Mouse (Mus musculus) forebrain, embryonic 15.5 days (tissue): Measurements from ENCODE around the gene Relb. TPM values are rescaled to one million over a fixed set of nuclear protein-coding genes. Genes with fewer than 3 reads are reported as not detected.

ENCODE experiments used
- ATAC-seq: fragments of 200-750 bp; cut with Nextera tagmentation; replicated peaks from 2 replicates; pipeline ENCODE4 v1.8.0; 2017; ENCODE audit warnings: mild to moderate bottlenecking, moderate TSS enrichment, moderate library complexity
- H3K27ac ChIP-seq: fragments of 300-500 bp; sonication (generic); replicated peaks from 2 replicates; pipeline ENCODE4 v1.5.1; 2015; ENCODE audit warnings: mild to moderate bottlenecking, inconsistent platforms
- H3K27me3 ChIP-seq: fragments of 300-500 bp; sonication (generic); 2 replicates; pipeline ENCODE4 v1.6.1; 2015; ENCODE audit warnings: inconsistent platforms
- H3K36me3 ChIP-seq: fragments of 300-500 bp; sonication (generic); 2 replicates; pipeline ENCODE4 v1.6.1; 2015; ENCODE audit warnings: mild to moderate bottlenecking, inconsistent platforms
- H3K4me1 ChIP-seq: fragments of 300-500 bp; sonication (generic); 2 replicates; pipeline ENCODE4 v1.6.1; 2015; ENCODE audit warnings: inconsistent platforms
- H3K4me2 ChIP-seq: fragments of 300-500 bp; sonication (generic); replicated peaks from 2 replicates; pipeline ENCODE4 v1.6.1; 2015; ENCODE audit warnings: mild to moderate bottlenecking, inconsistent platforms
- H3K4me3 ChIP-seq: fragments of 300-500 bp; sonication (generic); 2 replicates; pipeline ENCODE4 v1.5.1; 2015; ENCODE audit warnings: mild to moderate bottlenecking, inconsistent platforms
- H3K9ac ChIP-seq: fragments of 300-500 bp; sonication (generic); replicated peaks from 2 replicates; pipeline ENCODE4 v1.6.1; 2015; ENCODE audit warnings: mild to moderate bottlenecking, inconsistent platforms
- H3K9me3 ChIP-seq: fragments of 300-500 bp; sonication (generic); 2 replicates; pipeline ENCODE4 v1.6.1; 2016; ENCODE audit warnings: inconsistent platforms
- WGBS: fragments of 180-500 bp; shearing (Covaris S2); methylation state at CpG from one replicate; pipeline ENCODE4 v1.1.7; 2015; ENCODE audit warnings: mixed read lengths; 5-methylcytosine and 5-hydroxymethylcytosine counted together
- polyA plus RNA-seq: library from polyadenylated mRNA; unstranded; fragments of >200 nt; fragmentation: Nextera tagmentation; extraction: Ambion mirVana; gene quantifications from 2 replicates; pipeline ENCODE4 v1.2.1, GENCODE M21; 2015

Gene Relb
- polyA plus RNA-seq, 1 experiment from 2014 or later, result 2.6 TPM

DNA sequence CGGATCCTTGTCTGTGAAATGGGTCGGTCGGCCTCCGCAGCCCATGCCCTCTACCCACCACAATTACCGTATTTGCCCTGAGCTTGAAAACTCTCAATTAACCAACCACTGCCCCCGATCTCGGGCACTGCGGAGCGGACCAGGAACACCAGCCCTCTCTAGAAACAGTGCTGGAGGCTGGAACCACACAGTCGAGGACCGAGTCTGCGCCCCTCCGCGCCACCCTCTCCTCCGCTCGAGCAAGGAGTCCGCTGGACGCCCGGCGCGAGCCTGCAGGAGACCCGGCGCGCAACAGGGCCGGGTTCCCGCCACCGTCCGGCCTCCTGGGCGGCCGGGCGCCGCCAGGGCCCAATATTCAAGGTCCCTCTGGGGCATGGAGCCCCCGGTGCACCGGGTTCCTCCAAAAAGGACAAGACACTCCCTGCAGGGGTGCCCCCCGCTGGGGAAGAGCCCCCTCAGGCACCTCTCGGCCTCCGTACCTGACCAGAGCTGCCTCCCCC lies 35.3 kb upstream of the Relb start:
- Histone ChIP-seq H3K4me2 (peak overlapping the region; percentile 84), H3K4me1 (peaks cover 30% of the 10 kb centered on the region), H3K9me3 (no peaks in the 10 kb centered on the region), H3K27ac (peak overlapping the region; percentile 95), H3K4me3 (peak overlapping the region; percentile 97), H3K9ac (peak overlapping the region; percentile 97), H3K36me3 (peaks cover 5% of the 10 kb centered on the region; the same call in 1 of the 2 replicates), H3K27me3 (no peaks in the 10 kb centered on the region)
- under 1% methylated on average over 36 of the region's 37 CpGs for WGBS
- peak; percentile 71 for ATAC-seq

DNA sequence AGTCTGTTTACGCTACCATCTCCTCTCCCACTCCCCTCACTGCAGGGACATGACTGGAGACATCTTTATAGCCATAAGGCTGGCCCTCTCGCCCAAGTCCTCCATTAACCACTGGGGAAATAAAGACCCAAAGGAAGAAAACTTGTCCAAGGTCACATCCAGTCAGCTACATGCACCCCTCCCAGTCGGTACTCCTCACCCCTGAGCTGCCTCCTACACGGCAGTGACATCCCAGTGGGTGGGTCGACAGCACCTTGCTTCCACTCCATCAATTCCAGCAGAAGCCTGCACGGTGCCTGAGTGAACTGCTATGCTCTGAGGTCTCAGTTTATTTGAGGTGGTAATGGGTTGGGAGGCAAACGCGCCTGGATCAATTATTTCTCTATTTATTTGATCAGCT lies 34.7 kb upstream of the Relb start:
- peak overlapping the region; percentile 97 for H3K4me3 ChIP-seq
- H3K36me3 ChIP-seq, result peaks cover 6% of the 10 kb centered on the region; the same call in 1 of the 2 replicates
- H3K27me3 ChIP-seq, result no peaks in the 10 kb centered on the region
- H3K4me2 ChIP-seq, result peak overlapping the region; percentile 84
- ATAC-seq, result no peak
- peak overlapping the region; percentile 97 for H3K9ac ChIP-seq
- no peak overlapping the region for H3K27ac ChIP-seq
- no peaks in the 10 kb centered on the region for H3K9me3 ChIP-seq
- WGBS, result 25% methylated on average over 8 of the region's 8 CpGs
- H3K4me1 ChIP-seq, result peaks cover 26% of the 10 kb centered on the region

- Histone ChIP-seq H3K36me3 (peaks cover 70% of the 10 kb centered on the region), H3K4me2 (no peak overlapping the region), H3K9ac (no peak overlapping the region), H3K9me3 (no peaks in the 10 kb centered on the region), H3K4me1 (no peaks in the 10 kb centered on the region), H3K27ac (no peak overlapping the region), H3K27me3 (no peaks in the 10 kb centered on the region), H3K4me3 (no peak overlapping the region)
- WGBS, result 97% methylated on average over 2 of the region's 2 CpGs
- ATAC-seq, result no peak
Observed at GRCm38 (mm10) chr7:19652614-19653013, 23.4 kb upstream of the Relb start.

GRCm38 (mm10) chr7:19651063-19651786 lies 22.0 kb upstream of the Relb start:
- H3K27me3 ChIP-seq, result no peaks in the 10 kb centered on the region
- peaks cover 77% of the 10 kb centered on the region for H3K36me3 ChIP-seq
- H3K4me2 ChIP-seq, result no peak overlapping the region
- no peaks in the 10 kb centered on the region for H3K9me3 ChIP-seq
- WGBS, result 90% methylated on average over 6 of the region's 6 CpGs
- ATAC-seq, result no peak
- no peak overlapping the region for H3K27ac ChIP-seq
- no peak overlapping the region for H3K9ac ChIP-seq
- H3K4me3 ChIP-seq, result no peak overlapping the region
- no peaks in the 10 kb centered on the region for H3K4me1 ChIP-seq

DNA sequence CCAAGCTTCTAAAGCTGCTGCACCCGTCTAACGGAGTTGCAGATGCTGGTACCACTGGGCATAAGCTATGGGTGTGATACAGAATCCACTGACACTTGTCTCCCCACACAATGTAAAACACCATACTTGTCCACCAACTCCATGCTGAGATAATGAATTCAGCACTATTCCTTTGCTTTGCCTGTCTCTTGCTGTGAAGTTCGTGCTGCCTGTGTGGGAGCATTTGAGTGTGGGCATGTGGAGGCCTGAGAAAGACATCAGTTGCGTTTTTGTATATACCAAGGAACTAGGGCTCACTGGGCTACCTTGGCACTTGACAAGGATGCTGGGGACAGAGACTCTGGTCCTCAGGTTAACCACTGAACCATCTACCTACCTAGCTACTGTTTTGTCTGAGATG lies 12.0 kb upstream of the Relb start:
- H3K36me3 ChIP-seq, result peaks cover 94% of the 10 kb centered on the region
- H3K9ac ChIP-seq, result no peak overlapping the region
- H3K4me1 ChIP-seq, result no peaks in the 10 kb centered on the region
- no peaks in the 10 kb centered on the region for H3K9me3 ChIP-seq
- no peak overlapping the region for H3K27ac ChIP-seq
- H3K4me2 ChIP-seq, result no peak overlapping the region
- H3K27me3 ChIP-seq, result no peaks in the 10 kb centered on the region
- WGBS, result 94% methylated on average over 4 of the region's 4 CpGs
- ATAC-seq, result no peak
- H3K4me3 ChIP-seq, result no peak overlapping the region

DNA sequence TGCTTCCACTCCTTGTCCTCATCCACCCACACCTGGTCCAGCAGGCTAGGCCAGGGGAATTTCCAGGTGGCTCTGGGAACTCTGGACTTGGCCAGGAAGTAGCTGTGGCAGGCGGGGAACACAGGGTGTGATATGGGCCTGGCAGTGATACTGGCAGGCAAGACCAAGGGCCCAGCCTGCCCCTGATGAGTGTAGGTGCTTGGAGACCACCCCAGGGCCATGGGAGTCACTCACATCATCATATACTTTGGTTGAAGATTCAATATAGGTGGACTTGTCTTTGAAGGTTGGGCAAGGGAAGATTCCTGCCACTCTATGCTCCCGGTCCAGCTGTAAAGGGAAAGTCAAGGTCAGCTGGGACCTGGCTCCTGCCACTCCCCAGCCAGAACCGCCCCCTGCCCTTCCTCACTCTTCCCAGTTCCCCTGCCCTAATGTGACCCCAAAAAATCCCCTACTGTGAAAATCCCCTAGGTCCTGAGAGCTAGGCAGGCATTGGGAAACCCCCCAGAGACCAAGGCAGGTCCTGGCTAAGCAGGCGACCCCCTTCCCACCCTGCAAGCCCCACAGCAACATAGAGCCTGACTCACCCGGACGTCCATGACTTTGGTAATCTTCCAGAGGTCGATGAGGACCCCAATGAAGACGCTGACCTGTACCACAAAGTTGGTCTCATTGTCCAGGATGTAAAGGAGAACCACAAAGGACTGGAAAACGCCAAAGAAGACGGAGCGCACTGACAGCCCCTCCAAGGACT lies 6.0 kb upstream of the Relb start:
- no peak for ATAC-seq
- Histone ChIP-seq H3K4me1 (no peaks in the 10 kb centered on the region), H3K27me3 (no peaks in the 10 kb centered on the region), H3K4me3 (no peak overlapping the region), H3K27ac (no peak overlapping the region), H3K4me2 (no peak overlapping the region), H3K9me3 (no peaks in the 10 kb centered on the region), H3K36me3 (peaks cover 84% of the 10 kb centered on the region), H3K9ac (no peak overlapping the region)
- 93% methylated on average over 11 of the region's 11 CpGs for WGBS

GRCm38 (mm10) chr7:19634591-19634990 lies 5.4 kb upstream of the Relb start:
- Histone ChIP-seq H3K27ac (no peak overlapping the region), H3K9me3 (no peaks in the 10 kb centered on the region), H3K36me3 (peaks cover 78% of the 10 kb centered on the region), H3K9ac (no peak overlapping the region), H3K4me3 (no peak overlapping the region), H3K4me1 (peaks cover 4% of the 10 kb centered on the region), H3K27me3 (no peaks in the 10 kb centered on the region), H3K4me2 (no peak overlapping the region)
- ATAC-seq, result no peak
- WGBS, result 90% methylated on average over 2 of the region's 2 CpGs

GRCm38 (mm10) chr7:19633855-19634254 lies 4.6 kb upstream of the Relb start:
- WGBS, result 95% methylated on average over 15 of the region's 15 CpGs
- peaks cover 7% of the 10 kb centered on the region for H3K4me1 ChIP-seq
- no peaks in the 10 kb centered on the region for H3K27me3 ChIP-seq
- H3K4me2 ChIP-seq, result no peak overlapping the region
- H3K27ac ChIP-seq, result no peak overlapping the region
- H3K4me3 ChIP-seq, result no peak overlapping the region
- ATAC-seq, result no peak
- no peak overlapping the region for H3K9ac ChIP-seq
- no peaks in the 10 kb centered on the region for H3K9me3 ChIP-seq
- H3K36me3 ChIP-seq, result peaks cover 70% of the 10 kb centered on the region

GRCm38 (mm10) chr7:19633197-19633596 lies 4.0 kb upstream of the Relb start:
- Histone ChIP-seq H3K27me3 (no peaks in the 10 kb centered on the region), H3K4me1 (peaks cover 13% of the 10 kb centered on the region), H3K4me3 (no peak overlapping the region), H3K36me3 (peaks cover 64% of the 10 kb centered on the region), H3K4me2 (no peak overlapping the region), H3K27ac (no peak overlapping the region), H3K9ac (no peak overlapping the region), H3K9me3 (no peaks in the 10 kb centered on the region)
- no peak for ATAC-seq
- WGBS, result 93% methylated on average over 17 of the region's 17 CpGs

- Histone ChIP-seq H3K27ac (no peak overlapping the region), H3K4me2 (no peak overlapping the region), H3K36me3 (peaks cover 59% of the 10 kb centered on the region), H3K4me3 (no peak overlapping the region), H3K27me3 (no peaks in the 10 kb centered on the region), H3K4me1 (peaks cover 15% of the 10 kb centered on the region), H3K9ac (no peak overlapping the region), H3K9me3 (no peaks in the 10 kb centered on the region)
- ATAC-seq, result no peak
Observed at GRCm38 (mm10) chr7:19632720-19633119, 3.5 kb upstream of the Relb start.

DNA sequence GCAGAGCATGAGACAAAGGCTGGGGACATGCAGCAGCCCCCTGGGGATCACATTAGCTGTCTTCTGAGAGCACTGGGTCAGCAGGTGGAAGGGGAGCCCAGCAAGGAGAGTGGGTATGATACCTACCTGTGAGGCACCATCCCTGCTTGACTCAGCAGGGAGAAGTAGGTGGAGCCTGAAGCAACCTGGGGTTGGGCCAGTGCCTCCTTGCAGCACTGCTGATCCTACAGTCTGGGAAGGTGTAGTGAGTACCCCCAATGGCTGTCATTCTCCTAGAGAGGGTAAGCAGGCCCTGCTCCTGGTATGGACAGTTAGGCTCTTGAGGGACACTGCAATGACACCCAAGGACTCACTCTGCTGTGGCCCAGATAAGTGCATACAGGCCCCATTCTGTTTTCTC lies 3.0 kb upstream of the Relb start:
- Histone ChIP-seq H3K36me3 (peaks cover 54% of the 10 kb centered on the region), H3K9me3 (no peaks in the 10 kb centered on the region), H3K9ac (no peak overlapping the region), H3K27ac (no peak overlapping the region), H3K4me2 (no peak overlapping the region), H3K4me3 (no peak overlapping the region), H3K4me1 (peaks cover 15% of the 10 kb centered on the region), H3K27me3 (no peaks in the 10 kb centered on the region)
- ATAC-seq, result no peak

DNA sequence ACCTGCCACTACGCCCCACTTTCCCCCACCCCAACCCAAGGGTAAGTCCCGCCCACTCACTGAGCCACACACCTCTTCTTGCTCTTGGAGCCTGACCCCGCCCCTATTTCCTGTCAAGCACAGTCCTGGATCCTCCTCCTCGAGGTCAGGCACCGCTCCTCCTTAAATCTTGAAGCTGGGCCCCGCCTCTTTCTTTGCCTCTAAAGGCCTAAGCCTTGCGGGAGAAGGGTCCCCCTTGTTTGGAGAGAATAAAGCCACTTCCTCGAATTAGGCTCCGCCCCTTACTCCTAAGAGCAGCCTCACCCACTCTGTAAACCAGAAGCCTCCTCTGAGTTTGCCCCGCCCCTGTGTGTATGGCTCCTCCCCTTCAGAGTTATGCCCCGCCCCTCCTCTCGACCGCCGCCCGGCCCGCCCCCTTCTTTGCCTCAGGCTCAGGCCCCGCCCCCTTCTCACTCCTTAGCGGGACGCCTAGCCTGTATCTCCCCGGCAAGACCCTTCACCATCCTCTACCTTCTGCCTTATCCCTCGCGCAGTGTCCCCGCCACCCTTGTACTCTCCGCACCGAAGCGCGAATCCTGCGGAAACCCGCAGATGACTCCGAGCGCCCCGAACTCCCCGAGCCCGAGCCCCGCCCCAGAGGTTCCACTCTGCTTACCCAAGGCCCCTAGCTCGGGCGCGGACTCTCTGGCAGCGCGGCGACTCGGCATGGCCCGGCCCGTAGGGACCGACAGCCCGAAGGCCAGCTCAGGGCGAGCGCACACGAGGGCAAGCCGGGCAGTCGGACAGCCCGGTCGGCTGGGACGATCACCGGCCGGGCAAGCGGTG lies 490 bp downstream of the Relb start:
- peak overlapping the region; percentile 74 for H3K27ac ChIP-seq
- no peaks in the 10 kb centered on the region for H3K27me3 ChIP-seq
- H3K4me3 ChIP-seq, result peak overlapping the region; percentile 89
- peaks cover 15% of the 10 kb centered on the region for H3K4me1 ChIP-seq
- H3K9me3 ChIP-seq, result no peaks in the 10 kb centered on the region
- ATAC-seq, result peak; percentile 86
- peak overlapping the region; percentile 99 for H3K4me2 ChIP-seq
- under 1% methylated on average over 57 of the region's 57 CpGs for WGBS
- H3K9ac ChIP-seq, result peak overlapping the region; percentile 53
- H3K36me3 ChIP-seq, result peaks cover 21% of the 10 kb centered on the region
